Mouse (Mus musculus): ENCODE measurements at regions not wholly inside any gene's neighbourhood (a gene's known extent, or its start where the extent isn't known, plus 50 kb on each side); places are given as distances from the start of the nearest gene placed in this dataset.

DNA sequence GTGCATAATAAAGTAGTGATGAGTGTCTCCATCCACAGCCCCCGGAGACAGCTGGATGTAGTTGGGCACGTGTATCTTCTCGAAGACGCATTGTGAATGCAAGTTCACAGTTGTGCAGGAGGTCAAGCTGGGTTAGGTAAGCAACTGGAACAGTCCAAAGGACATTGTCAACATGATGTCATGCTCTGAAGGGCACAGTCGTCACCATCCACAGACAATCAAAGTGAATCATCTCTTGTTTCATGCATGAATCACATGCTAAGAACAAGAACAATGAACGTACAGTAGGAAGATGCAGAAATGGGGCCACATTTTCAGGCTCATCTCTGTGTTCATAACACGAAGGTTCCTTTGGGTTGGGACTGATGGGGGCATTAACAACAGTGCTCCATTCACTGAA is 90.4 kb upstream of the Kit start:
- Histone ChIP-seq H3K36me3 (no peaks in the 10 kb centered on the region), H3K4me2 (no peak overlapping the region), H3K9me3 (no peaks in the 10 kb centered on the region), H3K27ac (replicated peaks) (no peak overlapping the region), H3K4me3 (no peak overlapping the region), H3K9ac (no peak overlapping the region), H3K4me1 (replicated peaks) (no peaks in the 10 kb centered on the region), H3K27me3 (no peaks in the 10 kb centered on the region)
- WGBS, result 77% methylated on average over 7 of the region's 7 CpGs
- ATAC-seq (ENCODE audit: low FRiP score, low read depth), result no peak

DNA sequence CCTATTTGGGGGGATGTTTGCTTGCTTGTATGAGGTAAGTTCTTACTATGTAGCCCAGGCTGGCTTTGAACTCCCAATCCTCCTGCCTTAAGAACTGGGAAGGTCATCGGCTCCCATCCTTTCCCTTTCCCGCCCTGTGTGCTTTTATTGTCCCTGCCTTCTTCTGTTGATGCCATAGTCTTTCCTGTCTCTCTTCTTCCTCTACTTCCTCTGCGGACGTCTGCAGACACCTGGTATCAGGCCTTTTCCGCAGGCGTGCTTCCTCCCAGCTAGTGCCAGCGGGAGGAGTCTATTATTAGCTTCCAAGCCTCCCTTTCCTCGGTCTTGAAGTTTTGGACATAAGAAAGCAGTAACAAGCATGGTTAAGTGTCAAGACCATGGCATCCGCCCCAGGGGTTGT is 83.9 kb upstream of the Kit start:
- WGBS, result 85% methylated on average over 9 of the region's 9 CpGs
- Histone ChIP-seq H3K27me3 (no peaks in the 10 kb centered on the region), H3K9ac (no peak overlapping the region), H3K4me1 (replicated peaks) (no peaks in the 10 kb centered on the region), H3K4me3 (no peak overlapping the region), H3K4me2 (no peak overlapping the region), H3K27ac (replicated peaks) (no peak overlapping the region), H3K36me3 (no peaks in the 10 kb centered on the region), H3K9me3 (no peaks in the 10 kb centered on the region)
- ATAC-seq (ENCODE audit: low FRiP score, low read depth), result no peak

DNA sequence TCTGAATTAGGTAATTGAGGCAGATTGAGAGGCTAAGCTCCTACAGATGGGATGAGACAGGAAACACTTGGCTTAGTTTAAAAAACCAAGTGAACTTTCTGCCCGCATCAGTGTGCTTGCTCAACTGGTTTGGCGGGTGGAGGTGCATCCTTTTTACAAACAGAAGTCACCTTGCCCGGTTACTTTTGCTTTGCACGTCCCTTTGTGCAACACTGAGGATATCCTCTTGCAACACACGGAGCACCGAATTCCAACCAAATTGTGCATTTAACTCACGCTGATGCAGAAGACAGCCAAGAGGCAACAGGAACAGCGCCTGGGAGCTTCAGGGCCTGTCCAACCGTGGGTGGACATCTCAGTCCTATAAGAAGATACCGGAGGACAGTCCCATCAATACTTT is 80.6 kb upstream of the Kit start:
- H3K9ac ChIP-seq, result no peak overlapping the region
- H3K4me3 ChIP-seq, result no peak overlapping the region
- H3K4me2 ChIP-seq, result no peak overlapping the region
- H3K27me3 ChIP-seq, result no peaks in the 10 kb centered on the region
- no peaks in the 10 kb centered on the region for H3K4me1 ChIP-seq (replicated peaks)
- no peaks in the 10 kb centered on the region for H3K9me3 ChIP-seq
- 93% methylated on average over 10 of the region's 10 CpGs for WGBS
- H3K27ac ChIP-seq (replicated peaks), result no peak overlapping the region
- no peaks in the 10 kb centered on the region for H3K36me3 ChIP-seq
- ATAC-seq (ENCODE audit: low FRiP score, low read depth), result no peak

DNA sequence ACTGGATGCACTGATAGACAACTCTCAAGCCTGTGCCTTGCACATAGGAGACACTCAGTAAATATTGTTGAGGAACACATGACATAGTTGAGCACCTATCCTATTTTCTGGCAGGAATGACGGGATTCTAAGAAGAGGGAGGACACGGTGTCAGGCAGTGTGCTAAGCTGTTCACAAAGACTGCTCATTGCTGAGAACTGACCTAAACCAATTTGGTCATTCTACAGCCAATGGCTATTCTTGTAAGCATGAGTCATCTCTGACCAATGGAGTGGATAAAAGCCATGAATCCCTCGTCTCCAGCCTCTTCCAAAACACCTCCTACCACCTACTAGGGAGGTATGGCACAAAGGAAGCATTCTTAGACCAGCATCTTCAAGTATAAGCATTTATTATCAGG is 75.7 kb upstream of the Kit start:
- H3K9ac ChIP-seq, result no peak overlapping the region
- H3K4me2 ChIP-seq, result no peak overlapping the region

GRCm38 (mm10) chr5:75499695-75500094 is 75.0 kb upstream of the Kit start:
- no peaks in the 10 kb centered on the region for H3K27me3 ChIP-seq
- 91% methylated on average over 5 of the region's 5 CpGs for WGBS
- no peaks in the 10 kb centered on the region for H3K9me3 ChIP-seq
- no peak overlapping the region for H3K9ac ChIP-seq
- H3K27ac ChIP-seq (replicated peaks), result no peak overlapping the region
- ATAC-seq (ENCODE audit: low FRiP score, low read depth), result no peak
- no peak overlapping the region for H3K4me2 ChIP-seq
- no peak overlapping the region for H3K4me3 ChIP-seq
- no peaks in the 10 kb centered on the region for H3K4me1 ChIP-seq (replicated peaks)
- H3K36me3 ChIP-seq, result no peaks in the 10 kb centered on the region

More for the DNA sequence above, 75.7 kb upstream of the Kit start:
- no peaks in the 10 kb centered on the region for H3K4me1 ChIP-seq (replicated peaks)
- 89% methylated on average over 3 of the region's 3 CpGs for WGBS
- no peaks in the 10 kb centered on the region for H3K9me3 ChIP-seq
- no peak for ATAC-seq (ENCODE audit: low FRiP score, low read depth)
- H3K27ac ChIP-seq (replicated peaks), result no peak overlapping the region
- no peak overlapping the region for H3K4me3 ChIP-seq
- H3K27me3 ChIP-seq, result no peaks in the 10 kb centered on the region
- H3K36me3 ChIP-seq, result no peaks in the 10 kb centered on the region

GRCm38 (mm10) chr5:75500654-75501416 is 73.9 kb upstream of the Kit start:
- Histone ChIP-seq H3K4me2 (no peak overlapping the region), H3K27me3 (no peaks in the 10 kb centered on the region), H3K9me3 (no peaks in the 10 kb centered on the region), H3K4me3 (no peak overlapping the region), H3K4me1 (replicated peaks) (no peaks in the 10 kb centered on the region), H3K27ac (replicated peaks) (no peak overlapping the region), H3K36me3 (no peaks in the 10 kb centered on the region), H3K9ac (no peak overlapping the region)
- ATAC-seq (ENCODE audit: low FRiP score, low read depth), result no peak
- WGBS, result 65% methylated on average over 8 of the region's 8 CpGs

DNA sequence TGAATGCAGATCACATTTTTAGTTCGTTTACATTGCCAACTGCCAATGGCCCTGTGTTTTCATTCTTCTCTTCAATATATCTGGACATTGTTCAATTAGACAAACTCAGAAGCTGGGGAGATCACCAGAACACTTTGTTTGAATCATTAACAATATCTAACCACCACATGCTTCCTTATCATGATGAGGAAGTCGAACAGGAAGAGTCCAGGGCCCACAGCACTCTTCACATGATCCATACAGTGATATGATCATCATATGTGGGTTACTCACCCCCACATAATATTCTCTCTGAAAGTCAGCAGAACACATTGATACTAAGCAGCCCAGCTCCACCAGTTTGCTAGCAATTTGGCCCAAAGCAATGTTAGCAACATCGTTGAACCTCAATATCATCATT is 71.0 kb upstream of the Kit start:
- H3K9ac ChIP-seq, result no peak overlapping the region
- H3K9me3 ChIP-seq, result no peaks in the 10 kb centered on the region
- no peak overlapping the region for H3K4me2 ChIP-seq
- no peaks in the 10 kb centered on the region for H3K27me3 ChIP-seq
- H3K27ac ChIP-seq (replicated peaks), result no peak overlapping the region
- no peaks in the 10 kb centered on the region for H3K36me3 ChIP-seq
- H3K4me3 ChIP-seq, result no peak overlapping the region
- no peak for ATAC-seq (ENCODE audit: low FRiP score, low read depth)
- no peaks in the 10 kb centered on the region for H3K4me1 ChIP-seq (replicated peaks)
- WGBS, result 93% methylated on average over 3 of the region's 3 CpGs

DNA sequence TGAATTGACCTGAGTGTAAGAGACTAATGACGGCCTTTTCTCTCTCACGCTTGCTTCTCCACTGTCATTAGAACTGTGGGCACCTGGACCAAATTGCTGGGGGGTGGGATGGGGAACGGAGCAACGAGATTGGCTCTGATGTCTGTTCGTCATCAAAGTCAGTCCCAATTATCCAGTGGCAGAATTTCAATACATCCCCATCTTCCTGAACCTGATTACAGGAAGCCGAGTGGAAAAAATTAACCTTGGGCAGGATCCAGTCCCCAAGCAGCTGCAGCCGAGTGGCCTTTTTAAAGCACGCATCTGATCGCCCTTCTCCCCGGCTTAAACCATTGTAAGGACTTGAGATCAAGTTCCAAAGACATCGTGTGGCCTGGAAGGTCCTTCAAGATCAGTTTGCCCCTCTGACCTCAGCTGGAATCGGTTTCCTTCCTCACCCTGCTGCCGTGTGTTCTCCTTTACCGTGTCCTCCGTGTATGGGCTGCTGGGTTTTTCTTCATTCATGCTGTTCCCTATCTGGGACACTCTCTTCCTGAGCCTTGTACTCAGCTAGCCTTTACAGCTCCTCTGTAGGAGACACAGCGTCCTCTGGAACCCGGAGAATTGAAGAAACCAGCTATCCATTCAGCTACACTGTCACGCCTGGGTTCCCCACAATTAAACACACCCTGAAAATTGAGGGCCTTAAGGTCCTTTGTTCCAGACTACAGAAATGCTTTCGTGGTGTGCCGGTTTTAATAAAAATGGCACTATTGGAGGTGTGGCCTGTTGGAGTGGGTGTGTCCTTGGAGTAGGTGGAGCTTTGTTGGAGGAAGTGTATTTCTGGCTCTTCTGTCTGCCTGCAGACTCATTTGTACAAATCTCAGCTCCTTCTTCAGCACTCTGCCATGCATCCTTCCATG is 61.9 kb upstream of the Kit start:
- Histone ChIP-seq H3K36me3 (no peaks in the 10 kb centered on the region), H3K9me3 (no peaks in the 10 kb centered on the region), H3K4me3 (no peak overlapping the region), H3K27ac (replicated peaks) (no peak overlapping the region), H3K4me1 (replicated peaks) (no peaks in the 10 kb centered on the region), H3K4me2 (no peak overlapping the region), H3K27me3 (no peaks in the 10 kb centered on the region), H3K9ac (no peak overlapping the region)
- WGBS, result 68% methylated on average over 20 of the region's 20 CpGs
- ATAC-seq (ENCODE audit: low FRiP score, low read depth), result no peak

GRCm38 (mm10) chr5:75518213-75518612 is 56.5 kb upstream of the Kit start:
- Histone ChIP-seq H3K9ac (no peak overlapping the region), H3K4me1 (replicated peaks) (no peaks in the 10 kb centered on the region), H3K27ac (replicated peaks) (no peak overlapping the region), H3K4me3 (no peak overlapping the region), H3K27me3 (no peaks in the 10 kb centered on the region), H3K4me2 (no peak overlapping the region), H3K9me3 (no peaks in the 10 kb centered on the region), H3K36me3 (no peaks in the 10 kb centered on the region)
- no peak for ATAC-seq (ENCODE audit: low FRiP score, low read depth)
- WGBS, result 57% methylated on average over 8 of the region's 8 CpGs

DNA sequence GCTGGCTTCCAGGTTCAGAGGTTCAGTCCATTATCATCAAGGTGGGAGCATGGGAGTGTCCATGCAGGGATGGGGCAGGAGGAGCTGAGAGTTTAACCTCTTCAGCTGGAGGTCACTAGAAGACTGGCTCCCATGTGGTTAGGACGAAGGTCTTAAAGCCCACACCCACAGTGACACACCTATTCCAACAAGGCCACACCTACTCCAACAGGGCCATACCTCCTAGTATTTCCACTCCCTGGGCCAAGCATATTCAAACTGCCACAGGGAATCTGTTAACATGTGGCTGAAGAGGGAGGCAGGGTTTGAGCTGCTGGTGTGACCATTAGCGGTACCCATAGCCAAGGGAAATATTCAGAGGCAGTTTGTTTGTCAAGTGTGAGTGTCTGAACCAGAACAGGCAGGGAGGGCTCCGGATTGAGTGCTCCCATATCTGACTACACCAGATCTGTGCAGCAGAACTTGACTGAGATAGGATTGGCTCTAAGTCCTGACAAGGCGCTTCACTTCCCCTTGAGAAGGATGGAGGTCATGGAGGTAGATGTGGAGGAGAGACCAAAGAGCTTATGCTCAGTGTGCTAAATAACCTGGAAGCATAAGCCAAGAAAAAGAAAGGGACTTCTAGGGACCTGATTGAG is 51.6 kb upstream of the Kit start:
- WGBS, result 95% methylated on average over 4 of the region's 4 CpGs
- no peaks in the 10 kb centered on the region for H3K4me1 ChIP-seq (replicated peaks)
- no peaks in the 10 kb centered on the region for H3K9me3 ChIP-seq
- no peak overlapping the region for H3K27ac ChIP-seq (replicated peaks)
- ATAC-seq (ENCODE audit: low FRiP score, low read depth), result no peak
- H3K9ac ChIP-seq, result no peak overlapping the region
- H3K27me3 ChIP-seq, result no peaks in the 10 kb centered on the region
- no peak overlapping the region for H3K4me2 ChIP-seq
- H3K36me3 ChIP-seq, result no peaks in the 10 kb centered on the region
- H3K4me3 ChIP-seq, result no peak overlapping the region

All from hindbrain, embryonic 15.5 days (tissue).